Mouse (Mus musculus) ES-Bruce4 (cell line): ENCODE data around the gene Slc2a8.

ENCODE experiments used
- CTCF ChIP-seq: IDR thresholded peaks from one replicate; pipeline ENCODE4 v1.8.1; 2011; ENCODE audit warnings: low read depth, low read length
- EP300 ChIP-seq: IDR thresholded peaks from 2 replicates; pipeline ENCODE4 v1.6.1; 2011; ENCODE audit warnings: low read depth, low read length; ENCODE audit not compliant: insufficient read depth
- POLR2A ChIP-seq: IDR thresholded peaks from one replicate; pipeline ENCODE4 v1.8.1; 2011; ENCODE audit warnings: low read length; ENCODE audit not compliant: insufficient read depth

GRCm38 (mm10) chr2:32957344-32957743 lies 24.5 kb downstream of the Slc2a8 start:
- TF ChIP-seq EP300 (no peak), POLR2A (no peak), CTCF (peak; percentile 32)
